Mouse (Mus musculus) liver, embryonic 13.5 days (tissue): Measurements from ENCODE around the gene Nit1. TPM values are rescaled to one million over a fixed set of nuclear protein-coding genes. Genes with fewer than 3 reads are reported as not detected.

Experiments used
- ATAC-seq: fragments of 200-750 bp; cut with Nextera tagmentation; 2 replicates; pipeline ENCODE4 v1.8.0; 2017; ENCODE audit warnings: low read depth, mild to moderate bottlenecking, moderate number of reproducible peaks, moderate library complexity
- DNase-seq: peaks from one replicate; pipeline ENCODE4 v3.0.0; 2022
- H3K27ac ChIP-seq: fragments of 300-500 bp; sonication (generic); 2 replicates; pipeline ENCODE4 v1.5.1; 2015; ENCODE audit warnings: moderate library complexity, mild to moderate bottlenecking, inconsistent platforms
- H3K27me3 ChIP-seq: fragments of 300-500 bp; sonication (generic); 2 replicates; pipeline ENCODE4 v1.6.1; 2015; ENCODE audit warnings: mild to moderate bottlenecking, inconsistent platforms
- H3K36me3 ChIP-seq: fragments of 300-500 bp; sonication (generic); 2 replicates; pipeline ENCODE4 v1.6.1; 2015; ENCODE audit warnings: mild to moderate bottlenecking, inconsistent platforms
- H3K4me1 ChIP-seq: fragments of 300-500 bp; sonication (generic); replicated peaks from 2 replicates; pipeline ENCODE4 v1.6.1; 2015; ENCODE audit warnings: inconsistent platforms
- H3K4me2 ChIP-seq: fragments of 300-500 bp; sonication (generic); 2 replicates; pipeline ENCODE4 v1.6.1; 2015; ENCODE audit warnings: inconsistent platforms, mild to moderate bottlenecking, moderate library complexity
- H3K4me3 ChIP-seq: fragments of 300-500 bp; sonication (generic); replicated peaks from 2 replicates; pipeline ENCODE4 v1.5.1; 2015; ENCODE audit warnings: mild to moderate bottlenecking, inconsistent platforms
- H3K9ac ChIP-seq: fragments of 300-500 bp; sonication (generic); 2 replicates; pipeline ENCODE4 v1.6.1; 2015; ENCODE audit warnings: mild to moderate bottlenecking, inconsistent platforms
- H3K9me3 ChIP-seq: fragments of 300-500 bp; sonication (generic); replicated peaks from 2 replicates; pipeline ENCODE4 v1.6.1; 2016; ENCODE audit warnings: inconsistent platforms
- WGBS: fragments of 180-500 bp; shearing (Covaris S2); methylation state at CpG from one replicate; pipeline ENCODE4 v1.1.7; 2015; ENCODE audit not compliant: insufficient replicate concordance; 5-methylcytosine and 5-hydroxymethylcytosine counted together
- polyA plus RNA-seq: library from polyadenylated mRNA; unstranded; fragments of >200 nt; fragmentation: Nextera tagmentation; extraction: Ambion mirVana; gene quantifications from 2 replicates; pipeline ENCODE4 v1.2.1, GENCODE M21; 2015

The Nit1 gene
- polyA plus RNA-seq, 1 experiment from 2014 or later = 24.1 TPM

- ATAC-seq = no peak
- peak overlapping the region; percentile 63 for H3K4me2 ChIP-seq
- H3K4me1 ChIP-seq = peaks cover 42% of the 10 kb centered on the region
- 77% methylated on average over 3 of the region's 3 CpGs for WGBS
- no peak overlapping the region for H3K27ac ChIP-seq
- peaks cover 23% of the 10 kb centered on the region for H3K36me3 ChIP-seq
- H3K4me3 ChIP-seq = peak overlapping the region; percentile 79
- DNase-seq = no peak
- peaks cover 30% of the 10 kb centered on the region for H3K27me3 ChIP-seq
- no peaks in the 10 kb centered on the region for H3K9me3 ChIP-seq
- 0 out of 2 replicates have a peak overlapping the region, but pooled peaks have one; percentile 84 for H3K9ac ChIP-seq
Measured at GRCm38 (mm10) chr1:171293351-171293750, 52.1 kb downstream of the Nit1 start.

- WGBS = 63% methylated on average over 4 of the region's 4 CpGs
- Histone ChIP-seq H3K4me1 (peaks cover 75% of the 10 kb centered on the region), H3K9ac (peak overlapping the region; percentile 96), H3K27ac (peak overlapping the region; percentile 62), H3K27me3 (no peaks in the 10 kb centered on the region), H3K36me3 (peaks cover 52% of the 10 kb centered on the region), H3K9me3 (no peaks in the 10 kb centered on the region), H3K4me3 (peak overlapping the region; percentile 93; the same call in 1 of the 2 replicates), H3K4me2 (peak overlapping the region; percentile 83)
- ATAC-seq (no peak), DNase-seq (no peak)
Measured at GRCm38 (mm10) chr1:171288328-171288727, 57.1 kb downstream of the Nit1 start.

Other genes with a start within 250 kb of the Nit1 start
- 1.8 and 2.5 TPM in 2 replicates for gene Cfap126, start 231.7 kb downstream of the Nit1 start, polyA plus RNA-seq
- 140 and 164 TPM in 2 replicates for gene Sdhc, start 195.0 kb downstream of the Nit1 start, polyA plus RNA-seq
- gene Mpz, start 194.9 kb downstream of the Nit1 start, polyA plus RNA-seq = 0.14 TPM in 1 of 2 replicates, not detected in the other
- gene Pcp4l1, start 149.4 kb downstream of the Nit1 start, polyA plus RNA-seq = 1.5 and 1.8 TPM in 2 replicates
- gene Nr1i3, start 131.7 kb downstream of the Nit1 start, polyA plus RNA-seq = 0.39 and 0.52 TPM in 2 replicates
- gene Tomm40l, start 123.1 kb downstream of the Nit1 start, polyA plus RNA-seq = 19.3 and 21.4 TPM in 2 replicates
- gene Apoa2, start 120.6 kb downstream of the Nit1 start, polyA plus RNA-seq = 3,578 and 3,897 TPM in 2 replicates
- 68.2 and 69.6 TPM in 2 replicates for gene Fcer1g, start 111.3 kb downstream of the Nit1 start, polyA plus RNA-seq
- 0.43 and 0.46 TPM in 2 replicates for gene Adamts4, start 95.2 kb downstream of the Nit1 start, polyA plus RNA-seq
- gene Ndufs2, start 94.3 kb downstream of the Nit1 start, polyA plus RNA-seq = 152 and 167 TPM in 2 replicates
- gene B4galt3, start 75.3 kb downstream of the Nit1 start, polyA plus RNA-seq = 24.9 and 26.5 TPM in 2 replicates
- 174 and 175 TPM in 2 replicates for gene Ppox, start 64.5 kb downstream of the Nit1 start, polyA plus RNA-seq
- 25.8 and 26.7 TPM in 2 replicates for gene Usp21, start 57.7 kb downstream of the Nit1 start, polyA plus RNA-seq
- 53.3 and 57.1 TPM in 2 replicates for gene Ufc1, start 50.6 kb downstream of the Nit1 start, polyA plus RNA-seq
- gene Dedd, start 16.5 kb downstream of the Nit1 start, polyA plus RNA-seq = 20.3 and 22.7 TPM in 2 replicates
- gene Pfdn2, start within 50 bp of the Nit1 start, polyA plus RNA-seq = 60.9 and 66.8 TPM in 2 replicates
- 0.13 and 0.18 TPM in 2 replicates for gene Klhdc9, start 15.2 kb upstream of the Nit1 start, polyA plus RNA-seq
- gene Nectin4, start 24.5 kb upstream of the Nit1 start, polyA plus RNA-seq = 0.08 and 0.14 TPM in 2 replicates
- gene Arhgap30, start 43.3 kb upstream of the Nit1 start, polyA plus RNA-seq = 3.3 and 3.8 TPM in 2 replicates
- gene Usf1, start 65.7 kb upstream of the Nit1 start, polyA plus RNA-seq = 20.9 and 25.3 TPM in 2 replicates
- gene Tstd1, start 73.2 kb upstream of the Nit1 start, polyA plus RNA-seq = 1.3 and 1.6 TPM in 2 replicates
- 20.6 and 24.3 TPM in 2 replicates for gene F11r, start 91.9 kb upstream of the Nit1 start, polyA plus RNA-seq
- gene Alyref2, start 157.8 kb upstream of the Nit1 start, polyA plus RNA-seq = 3.5 and 3.7 TPM in 2 replicates
- not detected in 2 replicates for gene Itln1, start 189.6 kb upstream of the Nit1 start, polyA plus RNA-seq
- gene Cd244a, start 213.5 kb upstream of the Nit1 start, polyA plus RNA-seq = 0.37 and 0.46 TPM in 2 replicates